Mouse (Mus musculus): ENCODE measurements at regions not wholly inside any gene's neighbourhood (a gene's known extent, or its start where the extent isn't known, plus 50 kb on each side); places are given as distances from the start of the nearest gene placed in this dataset.

- TF ChIP-seq CTCF (IDR thresholded peaks at IDR 0.05; ENCODE audit: insufficient read depth, low read depth, low read length): no peak
- TF ChIP-seq POLR2A (IDR thresholded peaks at IDR 0.05; ENCODE audit: insufficient read depth, low read depth, low read length): no peak
These were observed 288.5 kb downstream of the Gm11361 start for GRCm38 (mm10) chr13:28545797-28546196.

All from olfactory bulb, adult 2 months (tissue).